Mouse (Mus musculus) thymus, postnatal 25 days (tissue): ENCODE data around the gene Capza2.
A peak's percentile ranks its signal among the peaks of the same experiment; 100 is the strongest.
"Not testable (repeated sequence)": the region's sequence is repeated elsewhere in the genome, so short reads cannot be mapped to it uniquely, and the experiment has no call there.

Source experiments
- DNase-seq: peaks from one replicate; pipeline ENCODE4 v3.0.0; 2022

Gene Capza2

GRCm38 (mm10) chr6:17642739-17643138 is 6.7 kb downstream of the Capza2 start:
- DNase-seq = no peak

- DNase-seq = no peak
Observed at GRCm38 (mm10) chr6:17646107-17646506, 10.1 kb downstream of the Capza2 start.

GRCm38 (mm10) chr6:17652132-17652531 is 16.1 kb downstream of the Capza2 start:
- no peak for DNase-seq

- DNase-seq = no peak
Observed at GRCm38 (mm10) chr6:17655080-17655479, 19.0 kb downstream of the Capza2 start.

- no peak for DNase-seq
Observed at GRCm38 (mm10) chr6:17657308-17657707, 21.3 kb downstream of the Capza2 start.

GRCm38 (mm10) chr6:17665348-17665747 is 29.3 kb downstream of the Capza2 start:
- no peak for DNase-seq

GRCm38 (mm10) chr6:17666024-17666423 is 30.0 kb downstream of the Capza2 start:
- no peak for DNase-seq

- DNase-seq = no peak
Observed at GRCm38 (mm10) chr6:17667813-17668212, 31.8 kb downstream of the Capza2 start.

- DNase-seq = no peak
Observed at GRCm38 (mm10) chr6:17668334-17668733, 32.3 kb downstream of the Capza2 start.

GRCm38 (mm10) chr6:17669826-17670225 is 33.8 kb downstream of the Capza2 start:
- no peak for DNase-seq

- peak; percentile 65 for DNase-seq
Observed at GRCm38 (mm10) chr6:17675019-17675756, 39.2 kb downstream of the Capza2 start.

GRCm38 (mm10) chr6:17677008-17677407 is 41.0 kb downstream of the Capza2 start:
- no peak for DNase-seq

GRCm38 (mm10) chr6:17680266-17680925 is 44.4 kb downstream of the Capza2 start:
- no peak for DNase-seq

GRCm38 (mm10) chr6:17681810-17682209 is 45.8 kb downstream of the Capza2 start:
- DNase-seq = no peak

GRCm38 (mm10) chr6:17688676-17689075 is 52.6 kb downstream of the Capza2 start:
- no peak for DNase-seq

GRCm38 (mm10) chr6:17692647-17693046 is 56.6 kb downstream of the Capza2 start, which contains the start of gene St7:
St7 (plus strand) TSS chr6:17692933.
- DNase-seq = no peak

- DNase-seq = peak; percentile 63
Observed at GRCm38 (mm10) chr6:17693726-17694549, 57.9 kb downstream of the Capza2 start.

- peak; percentile 69 for DNase-seq
Observed at GRCm38 (mm10) chr6:17694550-17694951, 58.5 kb downstream of the Capza2 start.

- DNase-seq = peak; percentile 25
Observed at GRCm38 (mm10) chr6:17696321-17696734, 60.3 kb downstream of the Capza2 start.

GRCm38 (mm10) chr6:17700936-17701612 is 65.0 kb downstream of the Capza2 start:
- no peak for DNase-seq

- not testable (repeated sequence) for DNase-seq
Observed at GRCm38 (mm10) chr6:17704038-17704437, 68.0 kb downstream of the Capza2 start.

GRCm38 (mm10) chr6:17705973-17706372 is 69.9 kb downstream of the Capza2 start:
- DNase-seq = no peak
